Mouse (Mus musculus) midbrain, embryonic 11.5 days (tissue): ENCODE measurements around the gene Prss57. TPM values are rescaled to one million over a fixed set of nuclear protein-coding genes. Genes with fewer than 3 reads are reported as not detected.

Source experiments
- ATAC-seq: fragments of 200-750 bp; cut with Nextera tagmentation; 2 replicates; pipeline ENCODE4 v1.8.0; 2017; ENCODE audit warnings: moderate TSS enrichment, moderate library complexity; ENCODE audit not compliant: low FRiP score
- DNase-seq: peaks from one replicate; pipeline ENCODE4 v3.0.0; 2015; ENCODE audit warnings: low spot score; ENCODE audit errors: missing footprints
- H3K27ac ChIP-seq: fragments of 300-500 bp; sonication (generic); 2 replicates; pipeline ENCODE4 v1.5.1; 2014; ENCODE audit warnings: low read depth, low read length
- H3K27me3 ChIP-seq: fragments of 300-500 bp; sonication (generic); 2 replicates; pipeline ENCODE4 v1.6.1; 2014; ENCODE audit warnings: mild to moderate bottlenecking, low read length, moderate library complexity, mixed read lengths; ENCODE audit not compliant: control insufficient read depth, insufficient read depth
- H3K36me3 ChIP-seq: fragments of 300-500 bp; sonication (generic); 2 replicates; pipeline ENCODE4 v1.6.1; 2014; ENCODE audit warnings: mild to moderate bottlenecking, low read length, moderate library complexity, mixed read lengths; ENCODE audit not compliant: control insufficient read depth, insufficient read depth
- H3K4me1 ChIP-seq: fragments of 300-500 bp; sonication (generic); 2 replicates; pipeline ENCODE4 v1.6.1; 2014; ENCODE audit warnings: low read length; ENCODE audit not compliant: control insufficient read depth, insufficient read depth
- H3K4me2 ChIP-seq: fragments of 300-500 bp; sonication (generic); 2 replicates; pipeline ENCODE4 v1.6.1; 2014; ENCODE audit warnings: mild to moderate bottlenecking, moderate library complexity
- H3K4me3 ChIP-seq: fragments of 300-500 bp; sonication (generic); 2 replicates; pipeline ENCODE4 v1.5.1; 2014; ENCODE audit warnings: low read depth, low read length
- H3K9ac ChIP-seq: fragments of 300-500 bp; sonication (generic); 2 replicates; pipeline ENCODE4 v1.6.1; 2014; ENCODE audit warnings: low read length
- H3K9me3 ChIP-seq: fragments of 300-500 bp; sonication (generic); 2 replicates; pipeline ENCODE4 v1.6.1; 2016; ENCODE audit warnings: low read length; ENCODE audit not compliant: control insufficient read depth
- WGBS: fragments of 180-500 bp; shearing (Covaris S2); extraction: QIAGEN DNeasy Blood & Tissue Kit; methylation state at CpG from one replicate; pipeline ENCODE4 v1.1.7; 2014; 5-methylcytosine and 5-hydroxymethylcytosine counted together
- polyA plus RNA-seq: library from polyadenylated mRNA; unstranded; fragments of >200 nt; fragmentation: Nextera tagmentation; extraction: Ambion mirVana; gene quantifications from 2 replicates; pipeline ENCODE4 v1.2.1, GENCODE M21; 2014

Prss57 gene
- polyA plus RNA-seq, 1 experiment from 2014 or later: 0.10 TPM

- H3K36me3 ChIP-seq: no peaks in the 10 kb centered on the region
- 5% methylated on average over 51 of the region's 51 CpGs for WGBS
- peaks cover 20% of the 10 kb centered on the region for H3K4me1 ChIP-seq
- H3K27me3 ChIP-seq: no peaks in the 10 kb centered on the region
- H3K4me2 ChIP-seq: peak within 1 kb of the TSS; percentile 81
- no peaks in the 10 kb centered on the region for H3K9me3 ChIP-seq
- H3K9ac ChIP-seq: peak within 1 kb of the TSS; percentile 94
- DNase-seq (peak; percentile 99), ATAC-seq (peak; percentile 76)
- peak within 1 kb of the TSS; percentile 75 for H3K4me3 ChIP-seq
- H3K27ac ChIP-seq: peak within 1 kb of the TSS; percentile 79
Measured at GRCm38 (mm10) chr10:79793051-79793737, 2.4 kb upstream of the Prss57 start, which contains the start of gene Palm. Palm (plus strand) TSS chr10:79793572.

DNA sequence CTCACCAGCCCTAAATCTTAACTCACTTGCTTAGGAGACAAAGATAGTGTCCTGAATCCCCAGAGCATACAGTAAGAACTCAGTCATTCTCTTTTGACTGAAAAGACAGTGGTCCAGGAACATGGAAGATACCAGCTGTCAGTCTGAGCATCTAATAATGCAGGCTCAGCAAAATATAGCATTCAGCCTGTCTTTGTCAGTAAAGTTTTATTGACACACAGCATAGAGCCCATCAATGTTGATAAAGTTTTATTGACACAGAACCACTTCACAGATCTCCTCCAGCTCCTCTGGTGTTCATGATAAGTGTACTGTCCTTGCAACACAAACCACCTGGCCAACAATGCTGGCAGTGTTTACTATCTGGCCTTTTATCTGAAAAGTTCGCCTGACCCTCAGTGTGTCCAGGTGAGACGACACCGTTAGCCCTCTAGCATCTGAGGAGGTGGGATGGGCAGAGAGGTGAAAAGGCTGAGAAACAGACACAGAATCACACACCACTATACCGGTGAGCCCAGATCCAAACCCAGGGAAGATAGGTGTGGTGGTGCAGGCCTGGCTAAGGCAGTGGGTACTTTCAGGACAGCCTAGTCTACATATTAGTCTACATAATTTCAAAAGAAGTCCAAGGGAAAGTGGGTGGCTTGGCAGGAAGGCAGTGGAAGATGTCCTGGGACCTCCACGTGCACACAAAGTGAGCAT lies 1.7 kb upstream of the Prss57 start:
- H3K36me3 ChIP-seq: no peaks in the 10 kb centered on the region
- 86% methylated on average over 5 of the region's 5 CpGs for WGBS
- H3K4me1 ChIP-seq: peaks cover 20% of the 10 kb centered on the region
- H3K4me3 ChIP-seq: no peak overlapping the region
- no peaks in the 10 kb centered on the region for H3K9me3 ChIP-seq
- H3K9ac ChIP-seq: no peak overlapping the region
- no peaks in the 10 kb centered on the region for H3K27me3 ChIP-seq
- ATAC-seq: no peak
- no peak overlapping the region for H3K27ac ChIP-seq
- H3K4me2 ChIP-seq: no peak overlapping the region
- DNase-seq: no peak

DNA sequence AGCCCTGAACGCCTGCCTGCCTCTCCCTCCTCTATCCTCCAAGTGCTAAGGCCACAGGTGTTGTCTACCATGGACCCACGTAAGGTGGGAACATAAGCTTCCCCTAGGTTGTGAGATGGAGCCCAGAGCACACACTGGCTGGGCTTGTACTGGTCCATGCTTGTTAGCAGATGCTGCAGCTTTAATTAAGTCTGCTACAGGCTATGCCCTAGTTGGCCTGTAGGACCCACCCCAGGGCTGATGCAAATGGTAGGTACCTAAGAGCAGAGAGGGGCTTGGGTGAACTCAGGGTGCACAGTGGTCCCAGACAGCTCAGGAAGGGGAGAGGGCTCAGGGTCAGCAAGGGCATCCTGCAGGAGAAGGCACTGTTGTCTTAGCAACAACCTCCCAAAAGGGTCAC lies 1.2 kb downstream of the Prss57 start:
- Histone ChIP-seq H3K9me3 (no peaks in the 10 kb centered on the region), H3K9ac (no peak overlapping the region), H3K27ac (no peak overlapping the region), H3K27me3 (no peaks in the 10 kb centered on the region), H3K4me1 (peaks cover 7% of the 10 kb centered on the region), H3K36me3 (no peaks in the 10 kb centered on the region), H3K4me2 (no peak overlapping the region), H3K4me3 (no peak overlapping the region)
- 51% methylated on average over 2 of the region's 2 CpGs for WGBS
- DNase-seq (no peak), ATAC-seq (no peak)

- Histone ChIP-seq H3K27ac (no peak overlapping the region), H3K27me3 (no peaks in the 10 kb centered on the region), H3K9me3 (no peaks in the 10 kb centered on the region), H3K4me3 (no peak overlapping the region), H3K4me2 (no peak overlapping the region), H3K4me1 (peaks cover 2% of the 10 kb centered on the region; the same call in 1 of the 2 replicates), H3K9ac (no peak overlapping the region), H3K36me3 (no peaks in the 10 kb centered on the region)
- ATAC-seq (0 out of 2 replicates have a peak, but pooled peaks have one; percentile 26), DNase-seq (peak; percentile 97)
- WGBS: 33% methylated on average over 7 of the region's 7 CpGs
Measured at GRCm38 (mm10) chr10:79788386-79789158, 2.2 kb downstream of the Prss57 start.

- Histone ChIP-seq H3K4me3 (no peak overlapping the region), H3K9ac (no peak overlapping the region), H3K4me2 (no peak overlapping the region), H3K36me3 (no peaks in the 10 kb centered on the region), H3K27me3 (peaks cover 16% of the 10 kb centered on the region), H3K27ac (no peak overlapping the region), H3K4me1 (peaks cover 8% of the 10 kb centered on the region), H3K9me3 (no peaks in the 10 kb centered on the region)
- ATAC-seq: no peak
- DNase-seq: peak; percentile 91
- WGBS: 48% methylated on average over 27 of the region's 27 CpGs
Measured at GRCm38 (mm10) chr10:79783920-79784800, 6.6 kb downstream of the Prss57 start.

GRCm38 (mm10) chr10:79783050-79783449 lies 7.7 kb downstream of the Prss57 start:
- no peak overlapping the region for H3K9ac ChIP-seq
- no peak overlapping the region for H3K4me3 ChIP-seq
- H3K36me3 ChIP-seq: no peaks in the 10 kb centered on the region
- H3K4me2 ChIP-seq: no peak overlapping the region
- H3K27ac ChIP-seq: no peak overlapping the region
- H3K27me3 ChIP-seq: peaks cover 27% of the 10 kb centered on the region
- DNase-seq: no peak
- WGBS: 68% methylated on average over 7 of the region's 7 CpGs
- ATAC-seq: no peak
- H3K4me1 ChIP-seq: peaks cover 8% of the 10 kb centered on the region
- H3K9me3 ChIP-seq: no peaks in the 10 kb centered on the region

DNA sequence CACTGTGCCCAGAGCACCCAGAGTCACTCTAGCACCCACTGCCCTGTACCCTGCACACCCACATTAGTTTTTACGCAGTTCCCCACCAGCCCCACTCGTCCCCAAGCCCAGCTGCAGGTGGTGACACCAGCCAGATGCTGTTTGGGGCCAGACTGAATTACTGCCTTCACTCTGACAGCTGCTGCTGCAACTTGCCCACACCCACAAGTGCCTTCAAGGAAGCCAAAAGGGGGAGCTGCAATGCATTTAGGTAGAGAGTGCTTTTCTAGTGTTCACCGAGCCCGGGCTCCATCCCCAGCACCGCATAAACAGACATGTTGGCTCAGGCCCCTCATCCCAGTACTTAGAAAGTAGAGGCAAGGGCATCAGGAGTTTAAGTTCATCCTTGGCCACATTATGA lies 8.8 kb downstream of the Prss57 start:
- 58% methylated on average over 5 of the region's 5 CpGs for WGBS
- Histone ChIP-seq H3K4me2 (no peak overlapping the region), H3K9ac (no peak overlapping the region), H3K27me3 (peaks cover 37% of the 10 kb centered on the region), H3K4me1 (peaks cover 8% of the 10 kb centered on the region), H3K4me3 (no peak overlapping the region), H3K27ac (no peak overlapping the region), H3K36me3 (no peaks in the 10 kb centered on the region), H3K9me3 (no peaks in the 10 kb centered on the region)
- no peak for ATAC-seq
- DNase-seq: no peak

- DNase-seq: no peak
- H3K9ac ChIP-seq: no peak overlapping the region
- no peak for ATAC-seq
- peak overlapping the region; percentile 43 for H3K4me2 ChIP-seq
- H3K4me3 ChIP-seq: 0 out of 2 replicates have a peak overlapping the region, but pooled peaks have one; percentile 25
- peaks cover 8% of the 10 kb centered on the region for H3K4me1 ChIP-seq
- H3K9me3 ChIP-seq: no peaks in the 10 kb centered on the region
- peaks cover 43% of the 10 kb centered on the region for H3K27me3 ChIP-seq
- H3K36me3 ChIP-seq: no peaks in the 10 kb centered on the region
- WGBS: 27% methylated on average over 21 of the region's 21 CpGs
- no peak overlapping the region for H3K27ac ChIP-seq
Measured at GRCm38 (mm10) chr10:79781139-79781538, 9.6 kb downstream of the Prss57 start.
